Mouse (Mus musculus) left cerebral cortex, postnatal 10 days (tissue): ENCODE measurements around the gene U2af2. TPM values are rescaled to one million over a fixed set of nuclear protein-coding genes. Genes with fewer than 3 reads are reported as not detected.
A peak's percentile ranks its signal among the peaks of the same experiment; 100 is the strongest.
"Not testable (repeated sequence)": the region's sequence is repeated elsewhere in the genome, so short reads cannot be mapped to it uniquely, and the experiment has no call there.

Experiments used
- DNase-seq, 2 experiments: peaks; one replicate each; pipeline ENCODE4 v3.0.0; 2021 to 2022; ENCODE audit warnings: low spot score in 2 of 2, mixed read lengths in 1 of 2; ENCODE audit errors: extremely low spot score in 1 of 2
- intact Hi-C: fragments of 180-260 bp; cut with DNase I; formaldehyde crosslinking; loops from one replicate; pipeline ENCODE4 v1.15.1; 2025
- total RNA-seq, 2 experiments: library from RNA; stranded (reverse); gene quantifications; 2 replicates each; pipeline ENCODE4 v1.2.3; 2021

The U2af2 gene
- total RNA-seq, 2 experiments from 2014 or later, result 170 to 172 TPM

DNA sequence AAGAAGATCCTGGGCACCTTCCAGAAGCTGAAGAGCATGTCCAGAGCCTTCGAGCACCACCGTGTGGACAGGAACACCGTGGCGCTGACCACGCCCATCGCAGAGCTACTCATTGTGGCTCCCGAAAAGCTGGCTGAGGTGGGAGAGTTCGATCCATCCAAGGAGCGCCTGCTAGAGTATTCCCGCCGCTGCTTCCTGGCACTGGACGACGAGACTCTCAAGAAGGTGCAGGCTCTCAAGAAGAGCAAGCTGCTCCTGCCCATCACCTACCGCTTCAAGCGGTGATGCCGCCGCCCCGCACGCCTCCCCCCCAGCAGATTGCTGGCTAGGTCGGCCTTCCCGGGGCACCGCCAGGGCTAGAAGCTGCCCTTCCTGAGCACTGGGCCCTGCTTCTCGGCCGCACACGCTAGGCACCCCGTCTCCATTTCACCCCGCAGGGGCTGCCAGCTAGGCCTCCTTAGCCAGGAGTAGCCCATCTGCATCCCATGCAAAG is 1.7 kb upstream of the U2af2 start:
- intact Hi-C loops, result no loop called here
- DNase-seq, result peak; percentile 78 to 91

GRCm38 (mm10) chr7:5060944-5061773 is 784 bp upstream of the U2af2 start:
- intact Hi-C loops, result no loop called here
- peak; percentile 99 for DNase-seq

DNA sequence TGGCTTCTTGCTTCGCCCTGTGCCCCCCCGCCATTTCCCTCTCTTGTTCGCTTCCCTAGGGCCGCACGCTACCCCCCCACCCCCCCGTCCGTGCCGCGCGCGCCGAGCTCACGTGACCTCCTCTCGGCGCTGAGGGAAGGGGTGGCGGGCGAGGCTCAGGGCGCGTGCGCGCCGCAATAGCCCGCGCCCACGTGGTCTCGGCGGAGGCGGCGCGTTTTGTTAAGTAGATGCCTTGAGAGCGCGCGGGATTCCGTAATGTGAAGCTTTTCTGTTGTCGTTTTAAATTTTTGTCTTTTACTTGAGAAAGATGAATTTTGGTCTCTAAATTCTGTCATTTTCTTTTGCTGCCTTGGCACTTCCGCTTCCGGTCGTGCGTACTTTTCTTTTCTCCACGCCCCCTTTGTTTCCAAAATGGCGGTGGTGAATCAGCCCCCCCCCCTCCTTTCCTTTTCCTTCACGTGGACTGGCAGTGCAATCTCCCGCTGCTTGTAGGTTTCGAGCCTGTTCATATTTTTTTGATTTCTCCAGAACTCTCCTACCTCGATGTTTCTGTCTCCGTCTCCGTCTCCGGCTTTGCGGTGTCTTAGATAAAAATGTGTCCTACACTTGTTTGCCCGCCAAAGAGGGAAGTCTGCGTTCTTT is 538 bp downstream of the U2af2 start:
- no peak for DNase-seq
- intact Hi-C loops, result loop anchor here (2.0 kb wide), 1 partner anchor 18 kb away; the partner anchor contains the start of gene Epn1

GRCm38 (mm10) chr7:5064886-5065285 is 2.9 kb downstream of the U2af2 start:
- DNase-seq, result no peak
- intact Hi-C loops, result no loop called here

- DNase-seq, result no peak
- intact Hi-C loops, result no loop called here
Measured at GRCm38 (mm10) chr7:5073586-5073985, 11.6 kb downstream of the U2af2 start.

- intact Hi-C loops, result no loop called here
- DNase-seq, result no peak
Measured at GRCm38 (mm10) chr7:5074984-5075383, 13.0 kb downstream of the U2af2 start.

GRCm38 (mm10) chr7:5076931-5077330 is 15.0 kb downstream of the U2af2 start:
- intact Hi-C loops, result no loop called here
- DNase-seq, result no peak

DNA sequence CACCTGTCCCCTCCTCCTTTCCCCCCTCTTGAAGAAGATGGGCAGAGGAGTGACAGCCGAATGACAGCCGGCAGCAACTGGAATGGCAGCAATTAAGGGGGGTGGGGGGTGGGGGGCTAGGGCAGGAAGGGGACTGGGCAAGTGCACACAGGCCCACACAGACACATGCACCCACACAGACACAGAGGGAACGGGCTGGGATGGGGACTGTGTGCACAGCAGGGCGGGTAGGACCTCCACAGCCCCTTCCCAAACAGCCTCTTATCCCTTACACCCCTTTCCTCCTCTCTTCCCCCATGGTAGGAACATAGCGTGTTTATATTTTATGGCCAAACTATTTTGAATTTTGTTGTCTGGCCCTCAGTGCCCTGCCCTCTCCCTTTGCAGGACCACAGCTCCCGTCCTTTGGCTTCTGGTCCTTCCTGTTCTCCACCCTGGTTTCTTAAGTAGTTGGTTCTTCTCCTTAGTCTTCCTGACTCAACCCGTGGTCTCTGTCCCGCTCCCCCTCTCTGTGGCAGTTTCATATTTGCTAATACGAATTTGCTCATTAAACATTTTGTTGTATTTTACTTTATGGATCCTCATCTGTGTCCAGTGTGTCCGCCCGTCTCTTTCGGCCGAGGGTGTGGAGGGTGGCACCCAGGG is 17.5 kb downstream of the U2af2 start:
- intact Hi-C loops, result loop anchor here (2.0 to 10.0 kb wide), 2 partner anchors 17 to 1095 kb away; partner anchors contain the start of genes U2af2 and Zfp444

DNA sequence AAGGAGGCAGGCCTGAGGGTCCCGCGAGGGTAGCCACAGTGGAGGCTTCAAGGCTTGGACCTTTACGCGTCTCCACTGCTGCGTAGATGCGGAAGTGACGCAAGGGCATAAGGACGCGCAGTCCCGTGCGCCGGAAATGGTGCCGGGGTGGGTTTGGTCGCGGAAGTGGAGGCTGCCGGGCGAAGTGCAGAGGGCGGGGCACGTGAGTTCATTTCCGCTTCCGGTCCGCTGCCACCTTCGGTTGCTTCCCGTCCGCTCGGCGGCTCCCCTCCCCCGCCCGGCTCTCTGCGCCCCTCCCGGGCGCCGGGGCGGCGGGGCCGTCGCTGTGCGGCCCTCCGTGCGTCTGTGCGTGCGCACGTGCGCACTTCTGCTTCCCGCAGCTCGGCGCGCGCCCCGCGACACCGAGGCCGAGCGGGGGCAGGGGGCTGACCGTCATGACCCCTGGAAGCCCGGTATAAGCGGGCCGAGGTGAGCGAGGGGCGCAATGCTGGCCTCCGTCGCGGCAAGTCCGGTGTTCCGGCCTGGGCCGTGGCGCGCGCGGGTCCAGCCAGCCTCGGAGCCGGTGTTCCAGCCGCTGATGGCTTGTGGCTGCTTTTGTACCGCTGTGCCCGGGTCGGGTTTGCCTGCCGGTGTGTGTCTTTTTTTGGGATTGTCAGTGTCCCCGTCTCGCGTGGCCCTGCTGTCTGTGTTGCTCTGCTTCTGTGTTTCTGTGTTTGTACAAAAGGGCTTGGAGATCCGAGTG is 18.2 kb downstream of the U2af2 start, which contains the start of gene Epn1:
TSS of gene Epn1 (plus strand) at position 226 of the 742 bp plus-strand sequence.
- intact Hi-C loops, result loop anchor here (2.0 to 10.0 kb wide), 2 partner anchors 17 to 1095 kb away; partner anchors contain the start of genes U2af2 and Zfp444

More for the DNA sequence above, 17.5 kb downstream of the U2af2 start:
- not testable (repeated sequence) for DNase-seq

GRCm38 (mm10) chr7:5080815-5081214 is 18.9 kb downstream of the U2af2 start:
- DNase-seq, result no peak
- intact Hi-C loops, result loop anchor here (2.0 to 10.0 kb wide), 2 partner anchors 18 to 1094 kb away; partner anchors contain the start of genes U2af2 and Zfp444

More for the DNA sequence above, 18.2 kb downstream of the U2af2 start, which contains the start of gene Epn1:
- peak; percentile 95 to 99 for DNase-seq

GRCm38 (mm10) chr7:5081241-5081640 is 19.3 kb downstream of the U2af2 start:
- intact Hi-C loops, result loop anchor here (2.0 to 10.0 kb wide), 2 partner anchors 18 to 1094 kb away; partner anchors contain the start of genes U2af2 and Zfp444
- DNase-seq, result no peak

DNA sequence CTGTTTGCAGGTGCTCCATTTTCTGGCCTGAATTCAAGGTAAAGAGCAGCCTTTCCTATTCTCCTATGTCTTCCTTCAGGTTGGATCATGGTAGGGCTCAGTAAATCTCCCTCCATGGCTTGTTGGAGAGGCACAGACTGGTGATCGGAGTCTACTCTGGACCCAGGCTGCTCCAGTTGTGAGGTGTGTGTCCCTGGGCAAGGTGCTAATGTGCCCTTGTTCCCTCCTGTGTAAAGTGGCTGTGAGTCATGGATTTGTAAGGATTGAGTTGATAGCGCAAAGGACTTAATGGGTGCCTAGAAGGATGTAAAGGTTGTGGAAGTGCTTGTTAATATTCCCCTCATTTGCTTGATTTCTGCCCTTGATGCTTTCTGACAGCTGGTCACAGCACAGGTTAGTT is 20.0 kb downstream of the U2af2 start:
- no peak for DNase-seq
- intact Hi-C loops, result loop anchor here (2.0 to 10.0 kb wide), 2 partner anchors 19 to 1093 kb away; partner anchors contain the start of genes U2af2 and Zfp444

DNA sequence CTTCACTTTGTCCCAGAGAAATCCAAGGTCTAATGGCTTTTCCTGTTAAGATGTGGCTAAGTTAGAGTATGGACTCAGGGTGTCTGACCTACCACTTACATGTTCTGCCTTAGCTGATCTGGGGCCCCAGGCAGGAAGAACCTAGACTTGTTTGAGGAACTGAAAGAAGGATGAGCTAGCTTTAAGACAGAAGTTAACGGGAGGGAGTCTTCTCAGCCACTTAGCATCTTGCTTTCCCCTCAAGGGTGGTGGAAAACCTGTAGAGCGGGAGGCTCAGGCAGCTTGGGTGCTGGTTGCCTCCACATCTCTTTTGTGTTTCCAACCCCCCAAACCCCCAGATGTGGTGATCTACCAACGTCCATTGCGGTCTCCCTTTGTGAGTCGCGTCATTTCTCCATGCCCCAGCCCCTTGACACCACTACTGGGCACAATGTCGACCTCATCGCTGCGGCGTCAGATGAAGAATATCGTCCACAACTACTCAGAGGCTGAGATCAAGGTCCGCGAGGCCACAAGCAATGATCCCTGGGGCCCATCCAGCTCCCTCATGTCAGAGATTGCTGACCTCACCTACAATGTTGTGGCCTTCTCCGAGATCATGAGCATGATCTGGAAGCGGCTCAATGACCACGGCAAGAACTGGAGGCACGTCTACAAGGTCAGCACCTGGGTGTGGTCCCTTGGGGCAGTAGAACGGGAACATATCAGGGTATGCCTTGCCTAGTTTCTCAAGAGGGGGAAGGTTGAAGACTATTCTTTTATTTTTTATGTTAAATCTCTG is 21.6 kb downstream of the U2af2 start:
- no peak for DNase-seq
- intact Hi-C loops, result loop anchor here (10.0 kb wide), 1 partner anchor 1091 kb away; the partner anchor contains the start of gene Zfp444

GRCm38 (mm10) chr7:5085512-5085911 is 23.6 kb downstream of the U2af2 start:
- intact Hi-C loops, result loop anchor here (10.0 kb wide), 1 partner anchor 1089 kb away; the partner anchor contains the start of gene Zfp444

GRCm38 (mm10) chr7:5086921-5087440 is 25.0 kb downstream of the U2af2 start:
- DNase-seq, result peak in 1 of 2 experiments; percentile 46
- intact Hi-C loops, result loop anchor here (10.0 kb wide), 1 partner anchor 1088 kb away; the partner anchor contains the start of gene Zfp444

More at GRCm38 (mm10) chr7:5085512-5085911, 23.6 kb downstream of the U2af2 start:
- no peak for DNase-seq

GRCm38 (mm10) chr7:5087886-5088285 is 25.9 kb downstream of the U2af2 start:
- DNase-seq, result no peak

GRCm38 (mm10) chr7:5089853-5090252 is 27.9 kb downstream of the U2af2 start:
- intact Hi-C loops, result loop anchor here (10.0 kb wide), 1 partner anchor 1085 kb away; the partner anchor contains the start of gene Zfp444

More at GRCm38 (mm10) chr7:5087886-5088285, 25.9 kb downstream of the U2af2 start:
- intact Hi-C loops, result loop anchor here (10.0 kb wide), 1 partner anchor 1087 kb away; the partner anchor contains the start of gene Zfp444

More at GRCm38 (mm10) chr7:5089853-5090252, 27.9 kb downstream of the U2af2 start:
- DNase-seq, result no peak
